Mouse (Mus musculus): ENCODE results near the gene Lin7a.

- TF ChIP-seq CTCF (conservative IDR thresholded peaks at IDR 0.05; ENCODE audit: low read length): no peak
- no peak for TF ChIP-seq POU5F1 (IDR thresholded peaks at IDR 0.05; ENCODE audit: borderline replicate concordance, low read length)
- no peak for TF ChIP-seq NANOG (IDR thresholded peaks at IDR 0.05; ENCODE audit: borderline replicate concordance, low read length)
Observed at GRCm38 (mm10) chr10:107381143-107381746, 109.8 kb downstream of the Lin7a start.
